ENCODE assay signal across 7 mouse cellular contexts in genomic region chr7:35118841-35119413, GRCm38 (mm10). TPM values are rescaled to one million over a fixed set of nuclear protein-coding genes. Genes with fewer than 3 reads are reported as not detected.
DNase-seq lines count a peak whose midpoint lies in the region; ATAC-seq lines count a peak whose summit lies in the region.

Gene Cebpa, plus strand, starts transcription at chr7:35119293.

- peak within 1 kb of the TSS; percentile 77 for H3K27ac ChIP-seq in embryonic facial prominence, embryonic 12.5 days
- peak within 1 kb of the TSS; percentile 67 for H3K27ac ChIP-seq in limb, embryonic 13.5 days
- no peak within 1 kb of the TSS; the same call in none of the 2 replicates for H3K27ac ChIP-seq in midbrain, embryonic 15.5 days

- H3K36me3 ChIP-seq in embryonic facial prominence, embryonic 12.5 days: no peaks in the 10 kb centered on the region
- H3K36me3 ChIP-seq in limb, embryonic 13.5 days: no peaks in the 10 kb centered on the region
- H3K36me3 ChIP-seq in midbrain, embryonic 15.5 days (replicated peaks): no peaks in the 10 kb centered on the region

- peaks cover 73% of the 10 kb centered on the region for H3K27me3 ChIP-seq in embryonic facial prominence, embryonic 12.5 days
- H3K27me3 ChIP-seq in limb, embryonic 13.5 days: peaks cover 78% of the 10 kb centered on the region
- peaks cover 70% of the 10 kb centered on the region for H3K27me3 ChIP-seq in midbrain, embryonic 15.5 days (replicated peaks)

- WGBS in embryonic facial prominence, embryonic 12.5 days: under 1% methylated on average over 50 of the region's 50 CpGs
- WGBS in limb, embryonic 13.5 days: under 1% methylated on average over 50 of the region's 50 CpGs
- whole genome bisulfite sequencing in midbrain, embryonic 15.5 days: under 1% methylated on average over 49 of the region's 50 CpGs

- H3K4me2 ChIP-seq in embryonic facial prominence, embryonic 12.5 days (replicated peaks): peak within 1 kb of the TSS; percentile 95
- peak within 1 kb of the TSS; percentile 95 for H3K4me2 ChIP-seq in limb, embryonic 13.5 days (replicated peaks)
- H3K4me2 ChIP-seq in midbrain, embryonic 15.5 days: peak within 1 kb of the TSS; percentile 100

- peak; percentile 91 for ATAC-seq in embryonic facial prominence, embryonic 12.5 days (ENCODE audit: insufficient number of reproducible peaks, insufficient read depth, low FRiP score, low TSS enrichment)
- ATAC-seq in limb, embryonic 13.5 days (ENCODE audit: low FRiP score, low read depth): peak; percentile 93
- peak; percentile 93 for ATAC-seq in midbrain, embryonic 15.5 days (replicated peaks)

- DNase-seq in adrenal gland, postnatal 25 days: peak; percentile 96
- DNase-seq in heart, adult 8-10 months (ENCODE audit: low spot score): peak; percentile 97
- peak; percentile 97 for DNase-seq in kidney, adult 9 months
- peak; percentile 70 to 82 for DNase-seq in spleen, adult 18-20 months

- peak within 1 kb of the TSS; percentile 55 for H3K4me3 ChIP-seq in embryonic facial prominence, embryonic 12.5 days
- H3K4me3 ChIP-seq in limb, embryonic 13.5 days: peak within 1 kb of the TSS; percentile 62
- H3K4me3 ChIP-seq in midbrain, embryonic 15.5 days: peak within 1 kb of the TSS; percentile 60

- H3K9ac ChIP-seq in embryonic facial prominence, embryonic 12.5 days: peak within 1 kb of the TSS; percentile 57
- H3K9ac ChIP-seq in limb, embryonic 13.5 days: peak within 1 kb of the TSS; percentile 68
- peak within 1 kb of the TSS; percentile 52 for H3K9ac ChIP-seq in midbrain, embryonic 15.5 days

- no peaks in the 10 kb centered on the region for H3K9me3 ChIP-seq in embryonic facial prominence, embryonic 12.5 days
- H3K9me3 ChIP-seq in limb, embryonic 13.5 days: no peaks in the 10 kb centered on the region
- H3K9me3 ChIP-seq in midbrain, embryonic 15.5 days: no peaks in the 10 kb centered on the region

- peaks cover 26% of the 10 kb centered on the region for H3K4me1 ChIP-seq in embryonic facial prominence, embryonic 12.5 days
- H3K4me1 ChIP-seq in limb, embryonic 13.5 days: peaks cover 23% of the 10 kb centered on the region
- peaks cover 33% of the 10 kb centered on the region for H3K4me1 ChIP-seq in midbrain, embryonic 15.5 days

RNA-seq across cellular contexts. Expression of gene Cebpa, which starts in this region (rescaled TPM):
- 115 and 116 TPM in 2 replicates for total RNA-seq in adrenal gland, postnatal 25 days (2021)
- polyA plus RNA-seq in embryonic facial prominence, embryonic 12.5 days (2016; fragmentation: Nextera tagmentation; extraction: Ambion mirVana): 2.4 and 3.0 TPM in 2 replicates
- total RNA-seq in heart, adult 8-10 months (2022): 1 to 10 TPM; 4.5 to 5.7 (median 4.6) TPM
- polyA plus RNA-seq in limb, embryonic 13.5 days (2015; fragmentation: Nextera tagmentation; extraction: Ambion mirVana): 2.0 and 2.2 TPM in 2 replicates
- 0.59 and 0.80 TPM in 2 replicates for polyA plus RNA-seq in midbrain, embryonic 15.5 days (2015; fragmentation: Nextera tagmentation; extraction: Ambion mirVana)

Comparison
In these comparisons a context has a peak if more than half of its experiments do, and no peak if none do; other contexts are left out.
1. RNA of gene Cebpa (total RNA-seq): 115 to 116 TPM in adrenal gland, postnatal 25 days; 4.5 to 5.7 TPM in heart, adult 8-10 months; every median in the first group is over 10 times any median in the second.
2. Peak in ATAC-seq, H3K4me3 ChIP-seq, H3K9ac ChIP-seq and H3K4me2 ChIP-seq in midbrain, embryonic 15.5 days; RNA of the gene not detected or under 1 TPM.
3. Peak in every context shown above with its lines, with median percentiles within 50 percentile points of each other: DNase-seq, ATAC-seq, H3K4me2 ChIP-seq, H3K4me3 ChIP-seq and H3K9ac ChIP-seq.